10 mouse cellular contexts compared by ENCODE assay signal in genomic region chr13:58065316-58065715, GRCm38 (mm10). TPM values are rescaled to one million over a fixed set of nuclear protein-coding genes. Genes with fewer than 3 reads are reported as not detected.
DNase-seq lines count a peak whose midpoint lies in the region; ATAC-seq and TF ChIP-seq lines count a peak whose summit lies in the region.
"Had no signal": no experiment of that assay in that cellular context is flagged by ENCODE, and none has a peak within 500 bp of the region (broad histone marks: within the 10 kb centered on the region; RNA-seq: fewer than 3 reads in every experiment).

No protein-coding gene starts in this region.

- H3K27ac ChIP-seq in hindbrain, postnatal 0 days = 0 out of 2 replicates have a peak overlapping the region, but pooled peaks have one; percentile 7
- H3K27ac ChIP-seq in hindbrain, embryonic 14.5 days = no peak overlapping the region
- H3K27ac ChIP-seq in stomach, embryonic 15.5 days = 0 out of 2 replicates have a peak overlapping the region, but pooled peaks have one; percentile 31
- no peak overlapping the region for H3K27ac ChIP-seq in stomach, postnatal 0 days (replicated peaks)
- peak overlapping the region; percentile 93 for H3K27ac ChIP-seq in kidney, embryonic 15.5 days

- H3K4me2 ChIP-seq in hindbrain, postnatal 0 days (ENCODE audit: low read depth, low read length) = no peak overlapping the region
- no peak overlapping the region for H3K4me2 ChIP-seq in hindbrain, embryonic 14.5 days (replicated peaks)
- no peak overlapping the region for H3K4me2 ChIP-seq in stomach, embryonic 15.5 days
- H3K4me2 ChIP-seq in stomach, postnatal 0 days (replicated peaks; ENCODE audit: low read depth) = no peak overlapping the region
- no peak overlapping the region for H3K4me2 ChIP-seq in kidney, embryonic 15.5 days

- no peaks in the 10 kb centered on the region for H3K9me3 ChIP-seq in hindbrain, postnatal 0 days (ENCODE audit: low read length)
- no peaks in the 10 kb centered on the region for H3K9me3 ChIP-seq in hindbrain, embryonic 14.5 days (ENCODE audit: control insufficient read depth, low read length)
- no peaks in the 10 kb centered on the region for H3K9me3 ChIP-seq in stomach, embryonic 15.5 days
- H3K9me3 ChIP-seq in stomach, postnatal 0 days (ENCODE audit: control insufficient read depth, low read length) = no peaks in the 10 kb centered on the region
- H3K9me3 ChIP-seq in kidney, embryonic 15.5 days (replicated peaks) = no peaks in the 10 kb centered on the region

- ATAC-seq in hindbrain, postnatal 0 days = no peak
- no peak for ATAC-seq in hindbrain, embryonic 14.5 days (ENCODE audit: low FRiP score)
- ATAC-seq in stomach, embryonic 15.5 days (ENCODE audit: insufficient read depth, low FRiP score, low read depth) = no peak
- ATAC-seq in stomach, postnatal 0 days (ENCODE audit: low FRiP score, low TSS enrichment) = no peak
- ATAC-seq in kidney, embryonic 15.5 days (replicated peaks; ENCODE audit: low FRiP score) = no peak

- no peaks in the 10 kb centered on the region; the same call in 1 of the 2 replicates for H3K4me1 ChIP-seq in hindbrain, postnatal 0 days (ENCODE audit: insufficient read depth, low read length)
- H3K4me1 ChIP-seq in hindbrain, embryonic 14.5 days (replicated peaks; ENCODE audit: control insufficient read depth, insufficient read depth, low read length) = no peaks in the 10 kb centered on the region
- H3K4me1 ChIP-seq in stomach, embryonic 15.5 days = peaks cover 10% of the 10 kb centered on the region; the same call in 1 of the 2 replicates
- no peaks in the 10 kb centered on the region for H3K4me1 ChIP-seq in stomach, postnatal 0 days (replicated peaks; ENCODE audit: control insufficient read depth, insufficient read depth)
- peaks cover 59% of the 10 kb centered on the region for H3K4me1 ChIP-seq in kidney, embryonic 15.5 days

- DNase-seq in hindbrain, postnatal 0 days (ENCODE audit: low spot score) = peak; percentile 18
- DNase-seq in hindbrain, embryonic 14.5 days (ENCODE audit: low spot score) = no peak
- no peak for DNase-seq in stomach, postnatal 0 days (ENCODE audit: low spot score)
- DNase-seq in spleen, postnatal 14 days (ENCODE audit: low spot score in 2 of 2) = no peak
- DNase-seq in T-cell, adult 2 months (ENCODE audit: low spot score) = no peak
- DNase-seq: cerebellum, adult 9-10 months; thymus, postnatal 36 days had no signal

- TF ChIP-seq EP300 in stomach, postnatal 0 days (optimal IDR thresholded peaks at IDR 0.05) = no peak

- no peak for TF ChIP-seq CTCF in hindbrain, postnatal 0 days (IDR thresholded peaks at IDR 0.05; ENCODE audit: low read depth)
- no peak for TF ChIP-seq CTCF in stomach, postnatal 0 days (IDR thresholded peaks at IDR 0.05; ENCODE audit: low read depth)

- H3K27me3 ChIP-seq in hindbrain, postnatal 0 days (ENCODE audit: insufficient read depth, low read length) = no peaks in the 10 kb centered on the region
- H3K27me3 ChIP-seq in hindbrain, embryonic 14.5 days (ENCODE audit: control insufficient read depth, insufficient read depth, low read length) = no peaks in the 10 kb centered on the region
- no peaks in the 10 kb centered on the region for H3K27me3 ChIP-seq in stomach, embryonic 15.5 days (replicated peaks)
- no peaks in the 10 kb centered on the region for H3K27me3 ChIP-seq in stomach, postnatal 0 days (ENCODE audit: control insufficient read depth, insufficient read depth, low read length)
- H3K27me3 ChIP-seq in kidney, embryonic 15.5 days = no peaks in the 10 kb centered on the region

- no peak overlapping the region for H3K4me3 ChIP-seq in hindbrain, postnatal 0 days (ENCODE audit: low read length)
- no peak overlapping the region for H3K4me3 ChIP-seq in hindbrain, embryonic 14.5 days (replicated peaks; ENCODE audit: low read length)
- H3K4me3 ChIP-seq in stomach, embryonic 15.5 days (replicated peaks) = no peak overlapping the region
- no peak overlapping the region for H3K4me3 ChIP-seq in stomach, postnatal 0 days (ENCODE audit: low read depth, low read length)
- H3K4me3 ChIP-seq in kidney, embryonic 15.5 days (replicated peaks) = no peak overlapping the region
- H3K4me3 ChIP-seq: erythroblast, embryonic 14.5 days had no signal

- 64% methylated on average over 5 of the region's 5 CpGs for WGBS in hindbrain, postnatal 0 days
- WGBS in hindbrain, embryonic 14.5 days = 74% methylated on average over 5 of the region's 5 CpGs
- 79% methylated on average over 5 of the region's 5 CpGs for WGBS in stomach, embryonic 15.5 days
- 64% methylated on average over 5 of the region's 5 CpGs for WGBS in stomach, postnatal 0 days
- WGBS in kidney, embryonic 15.5 days = 65% methylated on average over 5 of the region's 5 CpGs

- peaks cover 16% of the 10 kb centered on the region; the same call in 1 of the 2 replicates for H3K36me3 ChIP-seq in hindbrain, postnatal 0 days (ENCODE audit: insufficient read depth, low read length)
- peaks cover 27% of the 10 kb centered on the region for H3K36me3 ChIP-seq in hindbrain, embryonic 14.5 days (replicated peaks; ENCODE audit: control insufficient read depth, insufficient read depth)
- H3K36me3 ChIP-seq in stomach, embryonic 15.5 days = no peaks in the 10 kb centered on the region
- no peaks in the 10 kb centered on the region for H3K36me3 ChIP-seq in stomach, postnatal 0 days (ENCODE audit: control insufficient read depth, insufficient read depth, low read length)
- H3K36me3 ChIP-seq in kidney, embryonic 15.5 days = peaks cover 4% of the 10 kb centered on the region

- H3K9ac ChIP-seq in hindbrain, postnatal 0 days (replicated peaks; ENCODE audit: low read length) = no peak overlapping the region
- H3K9ac ChIP-seq in hindbrain, embryonic 14.5 days = no peak overlapping the region
- H3K9ac ChIP-seq in stomach, embryonic 15.5 days = no peak overlapping the region
- no peak overlapping the region for H3K9ac ChIP-seq in stomach, postnatal 0 days (ENCODE audit: low read length)
- no peak overlapping the region for H3K9ac ChIP-seq in kidney, embryonic 15.5 days

RNA-seq across cellular contexts. Expression of gene Klhl3, which starts 48.1 kb away (rescaled TPM):
- total RNA-seq in hindbrain, postnatal 0 days (2014; rRNA removed) = 9.9 and 10.2 TPM in 2 replicates
- polyA plus RNA-seq in hindbrain, postnatal 0 days (2015; fragmentation: Nextera tagmentation; extraction: Ambion mirVana) = 10.6 and 11.1 TPM in 2 replicates
- 10.8 and 11.9 TPM in 2 replicates for polyA plus RNA-seq in hindbrain, embryonic 14.5 days (2014; fragmentation: Nextera tagmentation; extraction: Ambion mirVana)
- polyA plus RNA-seq in stomach, embryonic 15.5 days (2015; fragmentation: Nextera tagmentation; extraction: Ambion mirVana) = 3.2 and 3.4 TPM in 2 replicates
- polyA plus RNA-seq in stomach, postnatal 0 days (2015; fragmentation: Nextera tagmentation; extraction: Ambion mirVana) = 1.1 and 1.2 TPM in 2 replicates
- polyA plus RNA-seq in kidney, embryonic 15.5 days (2015; fragmentation: Nextera tagmentation; extraction: Ambion mirVana) = 6.5 and 7.2 TPM in 2 replicates
- polyA plus RNA-seq: erythroblast, embryonic 14.5 days had no signal

Comparison
In these comparisons a context has a peak if more than half of its experiments do, and no peak if none do; other contexts are left out.
1. H3K27ac ChIP-seq: peak in hindbrain, postnatal 0 days (single experiment), stomach, embryonic 15.5 days (single experiment) and kidney, embryonic 15.5 days (single experiment); none in hindbrain, embryonic 14.5 days (single experiment) and stomach, postnatal 0 days (single experiment).